Mouse (Mus musculus) liver, embryonic 16.5 days (tissue): Measurements from ENCODE around the gene Traf3. TPM values are rescaled to one million over a fixed set of nuclear protein-coding genes. Genes with fewer than 3 reads are reported as not detected.

Experiments
- ATAC-seq: fragments of 200-750 bp; cut with Nextera tagmentation; 2 replicates; pipeline ENCODE4 v1.8.0; 2017; ENCODE audit warnings: low read depth, mild to moderate bottlenecking, moderate number of reproducible peaks, moderate library complexity
- H3K27ac ChIP-seq: fragments of 300-500 bp; sonication (generic); 2 replicates; pipeline ENCODE4 v1.5.1; 2014; ENCODE audit warnings: mild to moderate bottlenecking, low read length
- H3K27me3 ChIP-seq: fragments of 300-500 bp; sonication (generic); 2 replicates; pipeline ENCODE4 v1.6.1; 2014; ENCODE audit warnings: low read depth, low read length, mixed read lengths; ENCODE audit not compliant: control insufficient read depth, insufficient read depth
- H3K36me3 ChIP-seq: fragments of 300-500 bp; sonication (generic); 2 replicates; pipeline ENCODE4 v1.6.1; 2014; ENCODE audit warnings: mild to moderate bottlenecking; ENCODE audit not compliant: control insufficient read depth, insufficient read depth
- H3K4me1 ChIP-seq: fragments of 300-500 bp; sonication (generic); 2 replicates; pipeline ENCODE4 v1.6.1; 2014; ENCODE audit warnings: low read depth, low read length, mixed read lengths; ENCODE audit not compliant: control insufficient read depth
- H3K4me2 ChIP-seq: fragments of 300-500 bp; sonication (generic); 2 replicates; pipeline ENCODE4 v1.6.1; 2014; ENCODE audit warnings: low read depth, low read length, mixed read lengths
- H3K4me3 ChIP-seq: fragments of 300-500 bp; sonication (generic); 2 replicates; pipeline ENCODE4 v1.5.1; 2014; ENCODE audit warnings: low read depth, mild to moderate bottlenecking, low read length
- H3K9ac ChIP-seq: fragments of 300-500 bp; sonication (generic); 2 replicates; pipeline ENCODE4 v1.6.1; 2014; ENCODE audit warnings: low read depth, low read length
- H3K9me3 ChIP-seq: fragments of 300-500 bp; sonication (generic); replicated peaks from 2 replicates; pipeline ENCODE4 v1.6.1; 2016; ENCODE audit warnings: low read length; ENCODE audit not compliant: control insufficient read depth
- WGBS: fragments of 180-500 bp; shearing (Covaris S2); extraction: QIAGEN DNeasy Blood & Tissue Kit; methylation state at CpG from one replicate; pipeline ENCODE4 v1.1.7; 2014; ENCODE audit not compliant: insufficient replicate concordance; 5-methylcytosine and 5-hydroxymethylcytosine counted together
- polyA plus RNA-seq: library from polyadenylated mRNA; unstranded; fragments of >200 nt; fragmentation: Nextera tagmentation; extraction: Ambion mirVana; gene quantifications from 2 replicates; pipeline ENCODE4 v1.2.1, GENCODE M21; 2015

Traf3 gene
- polyA plus RNA-seq, 1 experiment from 2014 or later = 1.6 TPM

DNA sequence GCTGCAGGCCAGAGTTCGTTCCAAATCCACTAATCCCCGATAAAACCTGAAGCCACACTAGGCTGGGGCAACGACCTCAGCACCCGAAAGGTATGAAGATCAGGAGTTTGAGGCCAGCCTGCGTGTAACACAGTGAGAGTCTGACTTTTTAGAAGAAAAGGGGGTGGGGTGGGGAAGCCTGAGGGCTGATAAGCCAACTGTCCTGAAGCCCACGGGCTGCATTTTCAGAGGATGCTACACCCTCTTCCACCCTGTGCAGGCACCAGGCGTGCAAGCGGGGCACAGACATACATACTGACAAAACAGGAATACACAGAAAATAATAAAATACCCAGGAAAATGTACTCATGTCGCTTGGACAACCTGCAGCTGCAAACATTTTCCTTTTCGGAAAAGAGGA, 145.6 kb downstream of the Traf3 start:
- WGBS = 44% methylated on average over 10 of the region's 10 CpGs
- Histone ChIP-seq H3K4me3 (no peak overlapping the region), H3K36me3 (peaks cover 5% of the 10 kb centered on the region), H3K27me3 (no peaks in the 10 kb centered on the region), H3K9me3 (no peaks in the 10 kb centered on the region), H3K9ac (no peak overlapping the region), H3K4me2 (no peak overlapping the region), H3K4me1 (peaks cover 3% of the 10 kb centered on the region; the same call in 1 of the 2 replicates), H3K27ac (no peak overlapping the region)
- peak; percentile 43 for ATAC-seq

DNA sequence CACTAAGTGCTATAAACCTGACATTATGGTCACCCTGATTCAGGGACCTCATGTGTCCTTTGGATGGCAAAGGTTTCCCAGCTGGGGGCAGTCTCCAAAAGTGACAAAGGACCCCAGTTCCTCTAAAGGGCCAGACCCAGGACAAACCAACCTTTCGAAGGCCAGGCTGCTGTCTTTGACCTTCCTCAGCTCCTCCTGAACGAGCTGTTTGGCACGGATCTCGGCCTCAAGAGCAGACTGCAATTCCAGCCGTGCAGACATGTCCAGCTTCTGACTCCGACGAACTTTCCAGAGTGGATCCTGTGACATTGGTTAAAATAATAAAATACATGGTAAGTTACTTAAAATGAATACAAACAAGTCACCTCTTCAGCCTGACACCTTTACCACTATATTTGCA, 148.1 kb downstream of the Traf3 start:
- peaks cover 3% of the 10 kb centered on the region; the same call in 1 of the 2 replicates for H3K4me1 ChIP-seq
- H3K4me2 ChIP-seq = no peak overlapping the region
- H3K36me3 ChIP-seq = peaks cover 11% of the 10 kb centered on the region
- ATAC-seq = no peak
- no peak overlapping the region for H3K27ac ChIP-seq
- no peaks in the 10 kb centered on the region for H3K27me3 ChIP-seq
- WGBS = 77% methylated on average over 7 of the region's 7 CpGs
- no peak overlapping the region for H3K4me3 ChIP-seq
- H3K9ac ChIP-seq = no peak overlapping the region
- no peaks in the 10 kb centered on the region for H3K9me3 ChIP-seq

Other genes with a start within 250 kb of the Traf3 start
- 54.7 and 55.9 TPM in 2 replicates for gene Ankrd9, start 187.3 kb upstream of the Traf3 start, polyA plus RNA-seq
- gene Rcor1, start 127.0 kb upstream of the Traf3 start, polyA plus RNA-seq = 4.1 and 4.4 TPM in 2 replicates
- not detected in 2 replicates for gene 4930595D18Rik, start 18.1 kb downstream of the Traf3 start, polyA plus RNA-seq
- 1.3 and 2.2 TPM in 2 replicates for gene Amn, start 104.7 kb downstream of the Traf3 start, polyA plus RNA-seq
- 8.1 and 10.1 TPM in 2 replicates for gene Cdc42bpb, start 211.3 kb downstream of the Traf3 start, polyA plus RNA-seq
- gene Lbhd2, start 240.4 kb downstream of the Traf3 start, polyA plus RNA-seq = not detected in 2 replicates